Mouse (Mus musculus): ENCODE data around the gene Marco. TPM values are rescaled to one million over a fixed set of nuclear protein-coding genes. Genes with fewer than 3 reads are reported as not detected.

Marco gene
- not detected in 2 replicates for total RNA-seq (2015)
- not detected in 2 replicates for total RNA-seq (2017)

DNA sequence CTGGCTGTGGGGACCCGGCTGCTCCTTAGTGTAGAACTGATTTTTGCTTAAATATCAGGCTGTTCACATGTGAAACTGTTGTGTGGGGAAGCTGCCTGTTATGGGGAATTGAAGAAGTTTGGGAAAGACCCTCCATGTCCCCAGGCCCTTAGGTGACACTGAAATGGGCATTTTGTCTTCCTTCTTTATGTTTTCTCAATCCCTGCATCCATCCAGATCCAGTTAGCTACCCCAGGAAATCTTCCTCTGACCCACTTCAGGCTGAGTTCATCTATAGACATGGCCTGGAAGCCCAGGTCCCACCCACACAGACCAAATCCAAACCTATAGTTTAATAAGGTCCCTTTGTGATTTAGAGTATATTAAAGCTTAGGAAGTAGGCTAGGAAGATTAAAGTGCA lies at the start of gene Marco:
Marco (minus strand) TSS at position 101 of the 400 bp plus-strand sequence.
- ATAC-seq (replicated peaks; ENCODE audit: poor library complexity) = no peak

DNA sequence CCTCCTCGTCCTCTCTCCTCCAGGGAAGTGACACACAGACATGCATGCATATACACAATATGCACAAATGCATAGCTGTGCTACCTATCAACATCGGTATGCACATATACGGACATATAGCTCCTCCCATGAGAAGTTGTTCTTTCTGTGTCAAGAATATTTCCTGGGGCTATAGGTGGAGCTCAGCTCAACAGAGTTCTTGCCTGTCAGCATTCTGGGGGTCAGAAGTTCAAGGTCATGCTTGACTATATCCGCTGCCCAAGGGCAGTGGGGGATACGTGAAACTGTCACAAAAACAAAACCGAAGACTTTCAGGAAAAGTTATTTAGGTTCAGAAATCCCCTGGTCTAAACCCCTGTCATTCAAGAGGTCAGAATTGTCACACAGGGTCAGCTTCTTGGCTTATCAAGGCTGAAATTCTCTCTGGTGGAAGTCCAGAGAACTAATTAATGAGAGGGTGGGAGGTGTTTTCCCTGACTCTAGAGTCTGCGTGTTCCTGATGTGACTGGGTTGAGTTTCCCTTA lies 34.7 kb upstream of the Marco start:
- no peak for ATAC-seq (replicated peaks; ENCODE audit: poor library complexity)

DNA sequence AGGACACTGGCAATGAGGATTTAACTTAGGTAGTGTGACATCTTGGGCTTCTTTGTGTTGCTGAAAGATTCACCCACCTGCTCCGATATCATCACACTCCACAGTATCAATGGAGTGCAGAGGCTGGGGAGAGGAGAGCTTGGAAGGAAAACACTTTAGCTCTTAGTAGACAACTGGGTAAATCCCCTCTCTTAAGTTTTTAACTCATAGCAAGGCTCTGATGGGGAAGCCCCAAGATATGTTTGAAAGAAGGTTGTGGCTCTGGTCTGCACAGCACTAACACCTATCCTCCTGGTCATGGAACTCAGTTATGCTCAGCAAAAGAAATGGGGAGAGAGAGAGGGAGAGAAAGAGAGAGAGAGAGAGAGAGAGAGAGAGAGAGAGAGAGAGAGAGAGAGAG lies 32.2 kb upstream of the Marco start:
- no peak for ATAC-seq (replicated peaks; ENCODE audit: poor library complexity)

DNA sequence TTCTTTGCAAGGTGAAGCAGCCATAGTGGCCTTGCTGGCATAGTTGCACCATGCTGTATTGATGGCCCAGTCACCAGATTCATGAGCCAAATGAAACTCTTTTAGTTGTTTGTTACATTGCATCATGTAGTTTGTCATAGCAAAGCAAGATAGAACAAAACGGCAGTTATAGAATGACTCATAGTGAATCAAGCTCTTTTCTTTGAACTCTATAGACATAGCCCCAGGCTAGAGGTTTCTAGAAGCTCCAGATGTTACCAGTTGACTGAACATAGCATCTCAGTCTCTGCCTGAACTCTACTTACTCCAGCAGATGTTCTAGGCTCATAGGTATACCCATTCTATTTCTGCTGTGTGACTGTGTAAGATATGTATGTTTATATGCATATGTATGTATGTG lies 31.1 kb upstream of the Marco start:
- ATAC-seq (replicated peaks; ENCODE audit: poor library complexity) = no peak

DNA sequence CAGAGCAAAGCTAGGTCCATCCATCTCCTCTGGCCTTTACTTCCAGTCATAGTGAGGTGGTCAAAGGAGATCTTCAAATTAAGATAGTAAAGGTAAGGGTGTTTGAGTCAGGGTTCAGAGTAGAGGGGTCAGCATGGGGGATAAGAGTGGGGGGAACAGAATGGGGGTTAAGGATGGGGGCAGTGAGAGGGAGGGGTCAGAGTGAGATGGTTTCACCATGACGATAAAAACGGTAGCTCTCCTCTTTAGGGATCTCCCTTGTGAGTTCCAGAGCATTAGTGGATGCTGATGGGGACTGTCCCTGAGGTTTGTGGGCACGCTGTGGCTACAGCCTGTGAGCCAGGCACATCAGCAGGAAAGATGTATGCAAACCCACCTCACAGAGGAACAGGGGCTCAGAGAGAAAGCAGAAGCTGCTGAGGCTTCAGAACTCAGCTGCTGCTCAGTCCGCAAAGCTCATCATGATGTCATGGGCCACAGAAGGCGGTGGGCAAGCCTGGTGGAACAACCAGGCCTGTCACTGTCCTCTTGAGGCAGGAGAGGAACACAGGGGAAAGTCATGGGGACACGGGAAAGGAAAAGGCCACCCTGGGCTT lies 27.6 kb upstream of the Marco start:
- peak; percentile 93 for ATAC-seq (replicated peaks; ENCODE audit: poor library complexity)

DNA sequence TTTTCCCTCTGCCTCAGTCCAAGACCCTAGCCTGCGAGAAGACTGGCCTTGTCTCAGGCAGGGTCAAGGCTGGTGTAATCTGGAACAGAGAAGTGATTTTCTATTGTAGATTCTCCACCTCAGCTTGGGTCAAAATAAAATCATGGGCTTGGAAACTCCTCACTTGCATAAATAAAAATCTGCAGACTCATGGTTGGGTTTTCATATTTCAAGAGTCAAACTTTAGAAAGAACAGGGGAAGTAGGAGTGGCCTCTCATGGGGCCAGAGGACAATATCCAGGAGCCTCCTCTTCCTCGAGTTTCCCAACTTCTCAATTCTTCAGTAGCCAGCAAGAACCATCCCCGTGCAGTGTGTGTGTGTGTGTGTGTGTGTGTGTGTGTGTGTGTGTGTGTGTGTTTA lies 26.9 kb upstream of the Marco start:
- ATAC-seq (replicated peaks; ENCODE audit: poor library complexity) = no peak

DNA sequence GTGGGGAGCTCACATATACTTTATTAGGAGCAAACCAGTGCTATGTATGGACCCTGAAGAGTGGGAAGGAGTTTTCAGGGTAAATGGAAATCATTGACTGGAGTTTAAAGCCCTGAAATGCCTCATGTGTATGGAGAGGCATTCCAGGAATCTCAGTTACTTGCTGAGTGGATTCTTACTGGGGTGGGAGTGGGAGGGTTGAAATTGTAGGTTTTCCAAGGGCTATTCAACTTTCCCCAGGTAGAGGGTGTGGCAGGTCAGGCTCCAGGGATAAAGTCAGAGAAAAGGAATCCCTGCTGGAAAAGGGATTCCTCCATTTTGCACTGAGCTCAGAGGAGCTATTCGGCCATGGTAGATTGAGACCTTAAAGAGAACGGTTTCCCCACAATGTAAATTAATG lies 25.1 kb upstream of the Marco start:
- ATAC-seq (replicated peaks; ENCODE audit: poor library complexity) = no peak

DNA sequence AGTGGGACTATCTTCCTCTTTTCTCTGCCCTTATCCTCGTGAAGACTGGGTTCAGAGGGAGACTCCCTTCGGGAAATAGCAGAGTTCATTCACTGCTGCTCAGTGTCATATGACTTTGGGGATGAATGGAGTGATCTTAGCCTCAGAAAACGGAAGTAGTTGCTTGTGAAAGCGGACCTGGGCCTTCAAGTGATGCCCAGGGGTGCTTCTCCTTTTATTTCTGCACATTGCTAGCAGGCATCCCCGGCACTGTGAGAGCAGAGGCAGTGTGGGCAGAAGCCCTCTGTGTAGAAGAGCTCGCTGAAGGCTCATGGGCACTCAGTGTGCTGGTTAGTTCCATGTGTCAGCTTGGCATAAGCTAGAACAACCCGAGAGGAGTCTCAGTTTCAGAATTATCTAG lies 12.8 kb upstream of the Marco start:
- ATAC-seq (replicated peaks; ENCODE audit: poor library complexity) = peak; percentile 52

DNA sequence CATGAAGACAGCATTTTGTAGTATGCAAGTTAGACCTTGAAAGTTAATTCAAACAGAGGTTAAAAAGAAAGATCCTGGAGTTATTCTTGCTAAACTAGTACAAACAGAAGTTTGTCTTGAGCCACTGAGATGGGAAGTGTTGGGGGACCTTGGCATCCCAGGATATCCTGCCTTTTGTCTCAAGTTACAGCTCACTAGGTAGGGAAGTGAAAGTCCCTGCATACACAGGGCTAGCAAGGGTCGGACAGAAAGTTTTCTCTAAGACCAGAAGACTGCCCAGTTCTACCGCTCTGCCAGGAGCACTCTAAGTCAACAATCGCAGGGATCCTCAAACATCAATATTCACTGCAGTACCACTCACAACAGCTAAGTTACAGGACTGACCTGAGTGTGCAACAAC lies 5.5 kb upstream of the Marco start:
- peak; percentile 52 for ATAC-seq (replicated peaks; ENCODE audit: poor library complexity)

DNA sequence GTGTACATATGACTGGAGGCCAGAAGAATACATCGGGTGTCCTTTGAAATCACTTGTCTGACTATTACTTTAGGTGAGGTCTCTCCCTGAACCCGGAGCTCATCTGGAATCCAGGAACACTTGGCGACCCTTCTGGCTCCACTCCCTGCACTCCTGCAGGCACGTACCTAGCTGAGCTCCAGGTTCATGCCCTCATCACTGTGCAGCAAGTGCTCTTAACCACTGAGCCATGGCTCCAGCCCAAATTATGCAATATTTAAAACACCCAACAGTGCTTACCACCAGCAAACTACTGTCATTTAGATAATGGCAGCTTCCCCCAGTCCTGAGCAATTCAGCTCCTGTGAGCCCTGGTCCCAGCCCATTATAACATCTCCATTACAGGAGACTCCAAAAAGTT lies 4.2 kb upstream of the Marco start:
- ATAC-seq (replicated peaks; ENCODE audit: poor library complexity) = no peak

DNA sequence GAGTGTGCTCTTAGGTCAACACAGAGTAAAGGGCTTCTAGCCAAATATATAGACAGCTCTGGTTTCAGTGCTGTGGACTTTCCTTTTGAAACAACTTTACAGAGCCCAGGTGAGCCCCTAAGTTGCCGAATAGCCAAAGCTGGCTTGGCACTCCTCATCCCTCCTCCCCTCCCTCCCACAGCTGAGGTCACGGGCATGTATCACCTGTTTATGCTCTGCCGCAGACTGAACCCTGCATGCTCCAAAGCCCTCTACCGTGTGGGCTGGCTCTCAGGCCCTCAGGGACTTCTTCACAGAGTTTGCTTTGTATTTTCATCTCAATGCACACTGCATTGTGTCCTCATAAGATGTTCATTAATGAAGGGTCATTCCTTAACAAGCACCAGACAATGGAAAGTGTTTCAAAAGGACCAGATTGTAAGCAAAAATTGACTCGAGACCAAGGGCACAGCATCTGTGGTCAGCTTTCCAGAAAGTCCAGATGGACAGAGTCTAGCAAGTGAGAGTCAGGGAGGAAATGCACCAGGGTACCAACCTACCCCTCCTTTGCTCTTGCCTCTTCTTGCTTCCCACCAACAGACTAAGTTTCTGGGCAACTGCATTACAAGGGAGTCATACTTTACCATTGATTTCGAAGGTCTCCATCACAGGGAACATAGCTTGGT lies 646 bp downstream of the Marco start:
- ATAC-seq (replicated peaks; ENCODE audit: poor library complexity) = no peak

DNA sequence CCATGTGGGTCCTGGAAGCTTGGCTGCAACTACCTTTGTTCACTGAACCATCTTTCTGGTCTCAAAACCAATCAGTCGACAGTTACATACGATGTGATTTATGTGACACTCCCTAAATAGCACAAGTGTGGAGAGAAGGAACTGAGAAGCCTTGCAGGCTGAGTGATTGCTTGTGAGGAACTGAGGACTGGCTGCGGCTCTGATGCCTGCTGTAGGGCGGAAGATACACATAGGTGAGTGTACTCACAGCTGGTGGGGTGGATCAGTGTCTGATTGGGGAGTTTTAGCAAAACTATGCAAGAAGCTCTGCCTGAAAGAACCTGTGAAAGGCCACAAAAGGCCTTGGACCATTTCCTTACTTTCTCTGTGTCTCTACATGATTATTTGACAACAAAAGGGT lies 3.3 kb downstream of the Marco start:
- peak; percentile 43; the same call in 1 of the 2 replicates for ATAC-seq (replicated peaks; ENCODE audit: poor library complexity)

DNA sequence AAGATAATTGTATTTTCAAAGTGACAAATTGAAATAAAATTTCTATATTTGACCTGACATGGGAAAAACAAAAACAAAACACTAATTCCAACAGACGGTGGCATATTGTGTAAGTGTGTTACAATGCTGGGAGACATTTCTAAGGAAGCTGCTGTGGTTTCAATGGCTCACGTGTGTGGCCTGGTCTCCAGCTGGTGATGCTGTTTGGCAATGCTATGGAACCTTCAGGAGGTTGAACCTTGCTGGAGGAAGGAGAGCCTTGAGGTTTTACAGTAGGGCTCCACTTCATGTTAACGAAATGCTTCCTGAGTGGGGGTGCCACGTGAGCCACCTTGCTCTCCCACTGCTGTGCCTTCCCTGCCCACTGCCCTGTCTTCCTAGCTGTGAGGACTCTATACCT lies 6.8 kb downstream of the Marco start:
- ATAC-seq (replicated peaks; ENCODE audit: poor library complexity) = peak; percentile 94

DNA sequence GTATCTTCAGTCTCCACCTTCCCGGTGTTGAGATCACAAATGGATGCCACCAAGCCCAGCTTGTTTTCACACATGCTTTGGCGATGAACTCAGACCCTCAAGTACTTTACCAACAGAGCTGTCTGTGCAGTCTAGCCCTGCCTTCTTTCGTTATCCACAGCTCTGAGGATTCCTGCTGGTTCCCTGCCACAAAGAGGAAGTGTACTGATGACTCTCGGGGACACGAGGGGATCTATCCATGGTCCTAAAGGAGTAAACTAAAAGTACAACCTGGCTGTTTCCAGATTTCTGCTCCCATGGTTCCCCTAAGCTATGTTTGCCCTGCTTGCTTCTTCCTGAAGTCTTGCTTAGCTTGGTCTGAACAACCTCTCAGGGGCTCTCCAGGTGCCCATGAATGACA lies 23.9 kb downstream of the Marco start:
- ATAC-seq (replicated peaks; ENCODE audit: poor library complexity) = peak; percentile 57; the same call in 1 of the 2 replicates

DNA sequence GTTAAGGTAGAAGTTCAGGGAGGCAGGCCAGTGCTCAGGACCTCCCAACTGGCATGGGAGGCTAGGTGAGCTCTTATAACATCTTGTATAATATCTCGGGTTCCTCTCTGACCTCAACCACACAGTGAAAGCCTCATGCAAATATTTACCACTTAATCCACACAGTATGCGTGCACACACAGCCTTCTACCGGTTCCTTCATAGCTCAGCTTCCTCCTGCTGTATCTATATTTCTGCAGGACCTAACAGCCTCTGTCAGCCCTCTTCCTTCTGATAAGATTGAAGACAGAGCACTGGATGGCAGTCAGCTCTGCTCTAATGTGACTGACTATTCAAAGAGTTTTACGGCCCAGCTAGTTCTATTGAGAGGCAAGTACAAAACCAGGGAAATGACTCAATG lies 30.0 kb downstream of the Marco start:
- peak; percentile 61 for ATAC-seq (replicated peaks; ENCODE audit: poor library complexity)

DNA sequence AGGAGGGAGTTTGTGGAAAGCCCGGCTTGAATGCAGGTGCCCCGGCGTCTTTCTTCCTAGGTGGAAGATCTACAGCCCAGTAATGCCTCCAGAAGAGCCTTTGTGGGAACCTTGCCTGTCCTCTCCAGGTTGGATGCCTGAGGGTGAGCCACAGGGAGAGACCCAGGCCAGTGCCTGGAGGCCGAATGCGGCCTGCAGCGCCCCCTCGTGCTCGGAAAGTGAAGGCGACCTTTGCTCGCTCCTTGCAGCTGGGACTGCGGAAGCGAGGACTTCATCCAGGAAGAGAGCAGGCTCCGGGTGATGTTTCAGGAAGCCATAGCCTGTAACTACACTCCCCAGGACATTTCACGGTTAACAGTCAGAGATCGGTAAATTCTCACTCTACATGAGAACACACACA lies 35.9 kb downstream of the Marco start:
- peak; percentile 83 for ATAC-seq (replicated peaks; ENCODE audit: poor library complexity)

DNA sequence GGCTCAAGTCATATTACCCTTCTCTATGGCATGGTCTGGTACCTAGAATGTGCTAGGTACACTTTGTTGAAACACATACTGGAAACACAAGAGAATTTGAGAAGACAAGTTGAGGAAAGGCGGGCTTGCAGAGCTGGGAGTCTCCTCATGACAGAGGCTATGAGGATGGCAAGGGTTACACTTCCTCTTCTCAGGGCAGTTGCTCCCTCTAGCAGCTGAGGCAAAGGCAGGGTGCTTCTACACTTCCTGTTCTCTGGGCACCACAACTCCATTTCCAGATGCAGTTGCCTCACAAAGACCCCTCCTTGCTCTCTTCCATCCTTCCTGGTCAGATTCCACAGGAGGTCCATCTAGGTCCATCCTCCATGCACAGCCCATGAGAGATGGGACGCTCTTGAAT lies 37.5 kb downstream of the Marco start:
- peak; percentile 87 for ATAC-seq (replicated peaks; ENCODE audit: poor library complexity)

DNA sequence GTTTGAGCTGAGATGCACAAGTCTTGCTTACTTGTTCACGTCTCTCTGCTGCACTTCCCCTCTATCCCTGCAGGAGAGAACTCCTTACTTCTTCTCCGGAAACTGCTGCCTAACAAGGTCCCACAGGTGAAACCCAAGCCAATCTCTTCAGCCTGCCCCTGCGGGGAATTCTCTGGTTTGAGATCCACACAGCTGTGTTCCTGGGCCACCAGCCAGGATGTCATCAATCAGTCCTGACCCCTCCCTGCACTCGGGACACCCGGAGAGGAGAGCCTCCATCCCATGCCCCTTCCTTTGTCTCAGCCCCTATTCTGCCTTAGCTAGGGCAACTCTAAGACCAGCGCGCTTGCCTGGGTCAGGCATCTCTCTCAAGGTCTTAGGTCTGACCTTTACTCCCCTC lies 38.1 kb downstream of the Marco start:
- ATAC-seq (replicated peaks; ENCODE audit: poor library complexity) = no peak

DNA sequence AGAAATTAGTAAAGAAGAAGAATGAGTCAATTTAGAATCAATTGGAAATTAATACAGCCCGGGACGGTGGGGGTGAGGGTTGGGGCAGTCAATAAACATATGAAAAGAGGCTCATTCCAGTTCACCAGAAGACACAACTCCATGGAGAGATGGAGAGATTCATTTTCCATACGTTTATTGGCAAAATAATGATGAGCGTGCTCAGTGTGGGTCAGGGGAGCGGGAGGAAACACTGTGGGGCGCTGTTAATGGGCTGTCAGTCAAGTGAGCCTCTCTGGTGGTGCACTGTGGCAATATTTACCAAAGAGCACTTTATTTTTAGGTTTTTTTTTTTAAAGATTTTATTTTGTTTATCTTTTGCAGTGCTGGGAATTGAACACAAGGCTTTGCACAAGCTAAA lies 45.8 kb downstream of the Marco start:
- no peak for ATAC-seq (replicated peaks; ENCODE audit: poor library complexity)

DNA sequence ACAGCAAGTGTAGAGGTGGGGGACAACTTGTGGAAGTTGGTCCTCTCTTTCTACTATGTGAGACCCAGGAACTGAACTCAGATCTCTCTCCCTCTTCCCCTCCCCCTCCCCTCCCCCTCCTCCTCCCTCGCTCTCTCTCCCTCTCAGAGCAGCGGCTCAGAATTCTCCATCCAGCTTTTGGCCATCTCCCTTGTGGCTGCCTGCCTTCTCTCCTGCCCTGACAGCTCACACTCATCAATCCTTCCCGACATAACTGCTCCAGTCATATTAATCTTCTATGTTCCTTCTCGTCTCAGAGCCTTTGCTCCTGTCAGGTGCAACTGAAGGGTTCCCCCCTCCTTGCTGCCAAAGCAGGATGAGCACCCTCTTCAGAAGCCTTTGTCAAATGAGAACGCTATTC lies 46.3 kb downstream of the Marco start:
- no peak for ATAC-seq (replicated peaks; ENCODE audit: poor library complexity)

DNA sequence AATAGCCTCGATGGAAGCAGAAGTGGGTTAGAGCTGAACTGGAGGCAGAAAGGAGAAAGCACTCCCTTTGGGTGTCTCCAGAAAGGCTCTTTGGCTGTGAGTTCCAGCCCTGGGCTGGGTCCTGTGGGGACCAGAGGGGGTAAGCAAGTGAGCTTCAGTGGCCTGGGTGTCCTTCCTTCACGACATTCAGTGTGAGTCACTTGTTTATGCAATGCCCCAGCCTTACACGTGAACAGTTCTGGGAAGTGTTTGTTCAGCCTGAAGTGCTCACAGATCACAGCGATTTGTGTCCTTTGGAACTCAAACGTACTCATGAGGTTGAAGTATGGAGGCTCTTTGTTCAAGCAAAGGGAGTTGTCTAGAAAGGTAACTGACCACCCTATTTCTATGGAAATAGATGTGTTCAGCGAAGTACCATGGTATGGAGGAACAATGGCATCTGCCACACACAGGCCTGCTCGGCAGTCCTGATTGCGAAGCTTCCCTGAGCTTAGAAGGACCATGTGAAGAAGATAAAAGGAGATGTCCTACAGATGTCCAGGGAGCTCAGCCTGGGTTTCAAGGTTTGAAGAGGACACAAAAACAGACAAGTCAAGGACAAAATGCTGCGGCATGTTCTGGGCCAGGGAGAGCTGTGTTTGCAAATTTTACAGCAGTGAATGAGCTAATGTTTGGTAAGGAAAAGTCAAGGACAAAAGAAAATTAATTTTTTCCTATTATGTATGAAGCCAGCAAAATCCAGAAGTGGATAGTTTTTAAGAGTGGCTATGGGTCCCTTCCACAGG lies 53.1 kb downstream of the Marco start:
- no peak for ATAC-seq (replicated peaks; ENCODE audit: poor library complexity)

DNA sequence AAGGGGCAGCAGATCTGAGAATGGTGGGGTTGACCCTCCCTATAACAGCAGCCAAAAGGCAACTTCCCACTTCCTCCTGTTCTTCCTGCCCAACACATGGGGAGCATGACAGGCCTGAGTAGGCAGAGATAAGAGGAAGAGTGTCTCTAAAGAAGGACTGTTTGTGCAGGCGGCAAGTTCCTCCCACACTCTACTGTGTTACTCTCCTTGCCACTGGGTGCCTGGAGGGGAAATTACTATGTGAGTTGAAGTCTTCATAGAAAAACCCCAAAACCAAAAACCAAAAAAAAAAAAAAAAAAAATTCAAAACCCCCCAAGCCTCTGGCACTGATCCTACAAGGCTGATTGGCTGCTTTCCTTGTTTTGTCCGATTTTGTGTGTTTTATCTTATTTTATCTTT lies 55.2 kb downstream of the Marco start:
- ATAC-seq (replicated peaks; ENCODE audit: poor library complexity) = peak; percentile 94
